Mouse (Mus musculus) embryonic facial prominence, embryonic 11.5 days (tissue): ENCODE results near the gene Smarca4. TPM values are rescaled to one million over a fixed set of nuclear protein-coding genes. Genes with fewer than 3 reads are reported as not detected.

Source experiments
- ATAC-seq: fragments of 200-750 bp; cut with Nextera tagmentation; replicated peaks from 2 replicates; pipeline ENCODE4 v1.8.0; 2017; ENCODE audit warnings: low read depth; ENCODE audit not compliant: insufficient number of reproducible peaks, low FRiP score, low TSS enrichment
- DNase-seq: peaks from one replicate; pipeline ENCODE4 v3.0.0-alpha.2; 2015; ENCODE audit warnings: low spot score
- H3K27ac ChIP-seq: fragments of 300-500 bp; sonication (generic); replicated peaks from 2 replicates; pipeline ENCODE4 v1.5.1; 2014; ENCODE audit warnings: mild to moderate bottlenecking, low read depth, low read length, control low read depth
- H3K27me3 ChIP-seq: fragments of 300-500 bp; sonication (generic); 2 replicates; pipeline ENCODE4 v1.6.1; 2014; ENCODE audit warnings: mild to moderate bottlenecking, low read length, moderate library complexity, mixed read lengths; ENCODE audit not compliant: control insufficient read depth, insufficient read depth
- H3K36me3 ChIP-seq: fragments of 300-500 bp; sonication (generic); replicated peaks from 2 replicates; pipeline ENCODE4 v1.6.1; 2014; ENCODE audit warnings: low read depth, mild to moderate bottlenecking, low read length, moderate library complexity, mixed read lengths; ENCODE audit not compliant: control insufficient read depth, insufficient read depth
- H3K4me1 ChIP-seq: fragments of 300-500 bp; sonication (generic); 2 replicates; pipeline ENCODE4 v1.6.1; 2014; ENCODE audit warnings: low read length, mixed read lengths; ENCODE audit not compliant: control insufficient read depth, insufficient read depth
- H3K4me2 ChIP-seq: fragments of 300-500 bp; sonication (generic); 2 replicates; pipeline ENCODE4 v1.6.1; 2014; ENCODE audit warnings: low read depth, mild to moderate bottlenecking, control low read depth, low read length, moderate library complexity
- H3K4me3 ChIP-seq: fragments of 300-500 bp; sonication (generic); 2 replicates; pipeline ENCODE4 v1.5.1; 2014; ENCODE audit warnings: low read depth, low read length, control low read depth
- H3K9ac ChIP-seq: fragments of 300-500 bp; sonication (generic); replicated peaks from 2 replicates; pipeline ENCODE4 v1.6.1; 2014; ENCODE audit warnings: mild to moderate bottlenecking, control low read depth, low read length
- H3K9me3 ChIP-seq: fragments of 300-500 bp; sonication (generic); replicated peaks from 2 replicates; pipeline ENCODE4 v1.6.1; 2016; ENCODE audit warnings: mild to moderate bottlenecking, low read length, inconsistent platforms, mixed read lengths; ENCODE audit not compliant: control insufficient read depth
- WGBS: fragments of 180-500 bp; shearing (Covaris S2); extraction: QIAGEN DNeasy Blood & Tissue Kit; methylation state at CpG from one replicate; pipeline ENCODE4 v1.1.7; 2014; 5-methylcytosine and 5-hydroxymethylcytosine counted together
- polyA plus RNA-seq: library from polyadenylated mRNA; unstranded; fragments of >200 nt; fragmentation: Nextera tagmentation; extraction: Ambion mirVana; gene quantifications from 2 replicates; pipeline ENCODE4 v1.2.1, GENCODE M21; 2014

Gene Smarca4
- polyA plus RNA-seq, 1 experiment from 2014 or later, result 106 TPM

DNA sequence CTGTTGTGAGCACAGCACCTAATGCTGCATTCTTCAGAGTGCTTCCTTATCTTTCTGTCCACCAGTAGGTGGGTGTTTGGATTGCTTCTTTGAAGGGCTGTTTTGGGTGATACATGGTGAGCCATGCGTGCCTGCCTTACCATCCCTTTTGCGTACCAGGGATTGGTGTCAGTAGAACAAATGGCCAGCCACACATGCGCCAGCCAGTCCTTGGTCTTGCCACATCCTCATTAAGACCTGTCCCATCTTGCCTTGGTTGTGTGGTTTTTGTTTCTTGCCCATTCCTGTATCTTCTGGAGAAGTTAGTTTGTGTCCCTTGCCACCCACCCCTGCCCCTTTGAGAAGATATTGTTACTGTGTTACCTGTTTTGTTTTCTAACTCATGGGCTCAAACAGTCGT is 64.5 kb downstream of the Smarca4 start:
- ATAC-seq, result no peak
- H3K36me3 ChIP-seq, result peaks cover 28% of the 10 kb centered on the region

DNA sequence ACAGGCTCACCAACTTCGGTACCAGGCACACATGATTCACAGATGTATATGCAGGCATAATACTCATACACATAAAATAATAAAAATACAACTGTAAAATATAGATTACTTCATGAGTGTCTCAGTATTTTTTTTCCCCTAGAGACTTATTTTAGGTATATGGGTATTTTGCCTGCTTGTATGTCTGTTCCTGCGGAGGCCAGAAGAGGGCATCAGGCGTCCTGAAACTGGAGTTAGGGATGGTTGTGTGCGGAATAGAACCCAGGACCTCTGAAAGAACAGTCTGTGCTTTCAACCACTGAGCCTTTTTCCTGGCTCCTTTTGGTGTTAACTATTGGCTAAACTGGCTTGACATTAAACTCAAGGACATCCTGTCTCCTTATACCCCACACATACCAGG is 66.9 kb downstream of the Smarca4 start:
- Histone ChIP-seq H3K27me3 (no peaks in the 10 kb centered on the region), H3K4me2 (no peak overlapping the region), H3K36me3 (peaks cover 25% of the 10 kb centered on the region), H3K4me3 (no peak overlapping the region), H3K27ac (no peak overlapping the region), H3K9me3 (no peaks in the 10 kb centered on the region), H3K4me1 (no peaks in the 10 kb centered on the region), H3K9ac (no peak overlapping the region)
- ATAC-seq, result no peak
- 83% methylated on average over 4 of the region's 4 CpGs for WGBS
- no peak for DNase-seq

More for the DNA sequence above, 64.5 kb downstream of the Smarca4 start:
- Histone ChIP-seq H3K27me3 (no peaks in the 10 kb centered on the region), H3K9me3 (no peaks in the 10 kb centered on the region), H3K4me2 (no peak overlapping the region), H3K9ac (no peak overlapping the region), H3K4me3 (no peak overlapping the region), H3K27ac (no peak overlapping the region), H3K4me1 (no peaks in the 10 kb centered on the region)
- DNase-seq, result no peak
- 89% methylated on average over 4 of the region's 4 CpGs for WGBS

DNA sequence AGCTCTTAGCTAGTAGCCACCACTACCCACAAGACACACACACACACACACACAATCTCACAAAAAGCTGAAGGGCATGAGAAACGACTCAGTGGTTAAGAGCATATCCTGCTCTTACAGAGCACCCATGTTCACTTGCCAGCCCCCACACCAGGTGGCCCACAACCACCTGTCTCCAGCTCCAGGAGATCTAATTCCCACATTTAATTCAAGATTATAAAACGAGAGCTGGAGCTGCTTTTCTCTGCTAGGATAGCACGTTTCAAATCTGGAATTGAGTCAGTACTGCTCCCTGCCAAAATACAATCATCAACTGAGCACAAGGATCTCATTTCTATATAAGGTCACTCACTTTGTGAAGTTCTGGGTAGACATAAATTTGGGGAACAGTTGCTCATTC is 67.9 kb downstream of the Smarca4 start:
- peaks cover 18% of the 10 kb centered on the region for H3K36me3 ChIP-seq
- H3K4me2 ChIP-seq, result no peak overlapping the region
- no peak for ATAC-seq
- no peak overlapping the region for H3K9ac ChIP-seq
- 96% methylated on average over 3 of the region's 3 CpGs for WGBS
- no peaks in the 10 kb centered on the region for H3K27me3 ChIP-seq
- no peaks in the 10 kb centered on the region for H3K4me1 ChIP-seq
- DNase-seq, result no peak
- no peaks in the 10 kb centered on the region for H3K9me3 ChIP-seq
- no peak overlapping the region for H3K27ac ChIP-seq
- no peak overlapping the region for H3K4me3 ChIP-seq

DNA sequence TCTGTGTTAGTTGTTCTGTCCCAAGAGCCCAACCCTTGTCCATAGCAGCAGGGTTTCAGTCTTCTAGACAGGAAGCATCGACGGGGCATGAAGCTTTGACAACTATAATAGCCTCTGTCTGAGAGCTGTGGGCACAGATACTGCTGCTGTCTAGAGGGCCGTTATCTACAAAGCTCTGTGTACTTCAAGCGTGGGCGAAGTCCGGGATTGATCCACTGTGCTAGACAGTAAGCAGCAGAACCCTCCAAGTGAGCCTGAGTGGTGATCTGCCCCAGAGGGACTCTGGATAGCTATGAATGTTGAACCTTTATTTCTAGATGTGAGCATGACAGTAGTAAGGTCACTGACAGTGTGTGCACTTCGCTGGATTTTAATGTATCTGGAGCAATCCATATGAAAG is 72.6 kb downstream of the Smarca4 start:
- H3K4me1 ChIP-seq, result no peaks in the 10 kb centered on the region
- no peaks in the 10 kb centered on the region for H3K9me3 ChIP-seq
- no peak for ATAC-seq
- peaks cover 11% of the 10 kb centered on the region for H3K36me3 ChIP-seq
- no peaks in the 10 kb centered on the region for H3K27me3 ChIP-seq
- H3K4me3 ChIP-seq, result no peak overlapping the region
- H3K9ac ChIP-seq, result no peak overlapping the region
- H3K27ac ChIP-seq, result no peak overlapping the region
- 92% methylated on average over 7 of the region's 7 CpGs for WGBS
- no peak for DNase-seq
- no peak overlapping the region for H3K4me2 ChIP-seq

DNA sequence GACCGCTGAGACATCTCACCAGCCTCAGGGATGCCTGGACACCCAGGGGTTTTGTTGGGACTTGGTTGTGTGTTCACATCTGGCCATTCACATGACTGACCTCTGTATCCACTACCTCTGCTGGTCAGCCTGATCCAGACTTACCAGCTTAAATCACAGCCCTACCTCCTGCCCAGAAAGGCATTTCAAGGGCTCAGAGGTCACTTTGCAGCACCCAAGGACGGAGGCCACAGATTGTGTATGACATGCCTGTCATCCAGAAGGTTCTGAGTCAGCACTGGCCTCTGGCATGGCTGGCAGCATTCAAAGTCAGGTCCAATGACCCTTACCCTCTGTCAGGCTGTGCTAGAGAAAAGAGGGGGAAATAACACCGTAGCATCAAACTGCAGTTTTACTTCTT is 74.1 kb downstream of the Smarca4 start:
- ATAC-seq (no peak), DNase-seq (no peak)
- no peak overlapping the region for H3K4me3 ChIP-seq
- WGBS, result 83% methylated on average over 3 of the region's 3 CpGs
- peaks cover 14% of the 10 kb centered on the region for H3K36me3 ChIP-seq
- H3K9me3 ChIP-seq, result no peaks in the 10 kb centered on the region
- no peak overlapping the region for H3K4me2 ChIP-seq
- no peaks in the 10 kb centered on the region for H3K27me3 ChIP-seq
- no peaks in the 10 kb centered on the region for H3K4me1 ChIP-seq
- H3K27ac ChIP-seq, result no peak overlapping the region
- H3K9ac ChIP-seq, result no peak overlapping the region

DNA sequence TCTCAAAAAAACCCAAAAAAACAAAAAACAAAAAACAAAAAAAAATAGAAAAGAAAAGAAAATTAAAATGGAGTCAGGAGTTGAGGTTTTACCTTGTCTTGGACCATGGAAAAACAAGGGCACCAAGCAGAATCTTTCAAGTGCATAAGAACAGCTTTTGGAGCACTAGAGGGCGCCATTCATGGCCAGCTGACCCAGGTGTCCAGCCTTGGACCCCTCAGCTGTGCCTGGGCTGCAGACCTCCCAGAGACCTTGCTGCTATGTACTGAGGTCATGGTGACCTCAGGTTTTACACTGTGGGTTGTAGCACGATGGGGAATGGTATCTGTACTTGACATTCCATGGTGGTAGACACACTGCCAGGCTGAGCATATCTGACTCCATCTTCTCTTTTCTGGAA is 75.9 kb downstream of the Smarca4 start:
- H3K4me1 ChIP-seq, result no peaks in the 10 kb centered on the region
- no peak; the same call in 1 of the 2 replicates for ATAC-seq

DNA sequence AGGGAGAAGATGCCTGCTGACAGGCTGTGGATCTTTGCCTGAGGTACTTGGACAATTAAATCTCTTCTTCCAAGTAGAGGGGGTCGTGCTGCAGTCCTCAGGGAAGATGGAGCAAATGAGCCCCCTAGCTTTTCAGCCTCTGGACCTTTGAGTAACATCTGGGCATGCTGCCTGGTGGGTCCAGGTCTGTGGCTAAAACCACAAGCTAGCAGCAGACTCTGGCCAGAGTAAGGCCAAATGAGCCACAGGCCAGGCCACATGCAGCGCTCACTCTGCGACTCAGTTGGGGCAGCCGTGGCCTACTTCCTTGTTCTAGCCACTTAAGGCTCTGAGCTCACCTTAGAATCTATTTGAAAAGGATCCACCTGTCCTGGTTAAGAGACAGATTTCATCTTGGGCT is 76.5 kb downstream of the Smarca4 start:
- no peak for DNase-seq
- H3K4me2 ChIP-seq, result no peak overlapping the region
- no peak overlapping the region for H3K27ac ChIP-seq
- H3K9ac ChIP-seq, result no peak overlapping the region
- peaks cover 10% of the 10 kb centered on the region for H3K36me3 ChIP-seq
- H3K4me3 ChIP-seq, result no peak overlapping the region
- no peaks in the 10 kb centered on the region for H3K9me3 ChIP-seq
- WGBS, result 92% methylated on average over 4 of the region's 4 CpGs
- H3K27me3 ChIP-seq, result no peaks in the 10 kb centered on the region
- ATAC-seq, result no peak
- no peaks in the 10 kb centered on the region for H3K4me1 ChIP-seq

More for the DNA sequence above, 75.9 kb downstream of the Smarca4 start:
- peak; percentile 52 for DNase-seq
- no peak overlapping the region for H3K4me2 ChIP-seq
- no peak overlapping the region for H3K4me3 ChIP-seq
- H3K27me3 ChIP-seq, result no peaks in the 10 kb centered on the region
- no peak overlapping the region for H3K27ac ChIP-seq
- WGBS, result 64% methylated on average over 2 of the region's 2 CpGs
- peaks cover 9% of the 10 kb centered on the region for H3K36me3 ChIP-seq
- H3K9ac ChIP-seq, result no peak overlapping the region
- no peaks in the 10 kb centered on the region for H3K9me3 ChIP-seq

DNA sequence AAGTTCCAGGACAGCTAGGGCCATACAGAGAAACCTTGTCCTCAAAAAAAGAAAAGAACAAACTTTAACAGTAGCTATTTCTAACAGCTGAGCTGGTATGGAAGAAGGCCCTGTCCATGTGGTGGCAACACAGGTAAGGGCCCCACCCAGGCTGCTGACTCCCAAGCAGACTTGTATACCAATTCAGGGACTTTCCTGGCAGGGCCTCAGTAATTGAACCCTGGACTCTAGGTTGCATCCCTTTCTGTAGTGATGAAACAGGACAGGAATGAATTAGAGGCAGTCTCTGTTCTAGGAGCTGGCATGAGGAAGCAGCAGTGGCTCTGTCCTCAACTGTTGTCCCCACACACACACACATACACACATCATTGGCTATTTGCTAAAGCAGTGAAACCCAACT is 78.1 kb downstream of the Smarca4 start:
- no peak overlapping the region for H3K9ac ChIP-seq
- H3K27ac ChIP-seq, result no peak overlapping the region
- no peaks in the 10 kb centered on the region for H3K4me1 ChIP-seq
- no peak for DNase-seq
- no peak overlapping the region for H3K4me3 ChIP-seq
- H3K9me3 ChIP-seq, result no peaks in the 10 kb centered on the region
- no peak for ATAC-seq
- no peak overlapping the region for H3K4me2 ChIP-seq
- peaks cover 15% of the 10 kb centered on the region for H3K36me3 ChIP-seq
- no peaks in the 10 kb centered on the region for H3K27me3 ChIP-seq
